Mouse (Mus musculus): ENCODE results near the gene Lpin2. TPM values are rescaled to one million over a fixed set of nuclear protein-coding genes. Genes with fewer than 3 reads are reported as not detected.

Lpin2 gene
- total RNA-seq, 2 experiments from 2014 or later: 26.1 to 26.4 TPM

- ATAC-seq (replicated peaks; ENCODE audit: poor library complexity): no peak
Measured at GRCm38 (mm10) chr17:71227128-71227895, 45.0 kb downstream of the Lpin2 start.

GRCm38 (mm10) chr17:71228651-71229050 lies 46.3 kb downstream of the Lpin2 start:
- no peak for ATAC-seq (replicated peaks; ENCODE audit: poor library complexity)

- ATAC-seq (replicated peaks; ENCODE audit: poor library complexity): peak; percentile 21; the same call in 1 of the 2 replicates
Measured at GRCm38 (mm10) chr17:71230108-71230709, 47.8 kb downstream of the Lpin2 start.

- ATAC-seq (replicated peaks; ENCODE audit: poor library complexity): no peak; the same call in 1 of the 2 replicates
Measured at GRCm38 (mm10) chr17:71231998-71232397, 49.6 kb downstream of the Lpin2 start.

GRCm38 (mm10) chr17:71233210-71233609 lies 50.9 kb downstream of the Lpin2 start:
- ATAC-seq (replicated peaks; ENCODE audit: poor library complexity): no peak

- no peak for ATAC-seq (replicated peaks; ENCODE audit: poor library complexity)
Measured at GRCm38 (mm10) chr17:71234041-71234594, 51.8 kb downstream of the Lpin2 start.

GRCm38 (mm10) chr17:71235229-71235958 lies 53.0 kb downstream of the Lpin2 start:
- ATAC-seq (replicated peaks; ENCODE audit: poor library complexity): peak; percentile 91

- ATAC-seq (replicated peaks; ENCODE audit: poor library complexity): peak; percentile 30; the same call in 1 of the 2 replicates
Measured at GRCm38 (mm10) chr17:71238494-71238893, 56.1 kb downstream of the Lpin2 start.

- no peak for ATAC-seq (replicated peaks; ENCODE audit: poor library complexity)
Measured at GRCm38 (mm10) chr17:71240811-71241210, 58.5 kb downstream of the Lpin2 start.

GRCm38 (mm10) chr17:71242666-71243065 lies 60.3 kb downstream of the Lpin2 start:
- no peak for ATAC-seq (replicated peaks; ENCODE audit: poor library complexity)

GRCm38 (mm10) chr17:71245133-71245532 lies 62.8 kb downstream of the Lpin2 start:
- ATAC-seq (replicated peaks; ENCODE audit: poor library complexity): no peak

- no peak for ATAC-seq (replicated peaks; ENCODE audit: poor library complexity)
Measured at GRCm38 (mm10) chr17:71246022-71246421, 63.7 kb downstream of the Lpin2 start.

- no peak for ATAC-seq (replicated peaks; ENCODE audit: poor library complexity)
Measured at GRCm38 (mm10) chr17:71248963-71249362, 66.6 kb downstream of the Lpin2 start.

- ATAC-seq (replicated peaks; ENCODE audit: poor library complexity): no peak
Measured at GRCm38 (mm10) chr17:71250046-71250445, 67.7 kb downstream of the Lpin2 start.

- ATAC-seq (replicated peaks; ENCODE audit: poor library complexity): peak; percentile 12; the same call in 1 of the 2 replicates
Measured at GRCm38 (mm10) chr17:71250819-71251600, 68.7 kb downstream of the Lpin2 start.

GRCm38 (mm10) chr17:71251601-71252001 lies 69.2 kb downstream of the Lpin2 start:
- 0 out of 2 replicates have a peak, but pooled peaks have one; percentile 2 for ATAC-seq (replicated peaks; ENCODE audit: poor library complexity)

- no peak for ATAC-seq (replicated peaks; ENCODE audit: poor library complexity)
Measured at GRCm38 (mm10) chr17:71252101-71252500, 69.7 kb downstream of the Lpin2 start.

- ATAC-seq (replicated peaks; ENCODE audit: poor library complexity): no peak
Measured at GRCm38 (mm10) chr17:71253391-71253790, 71.0 kb downstream of the Lpin2 start.

GRCm38 (mm10) chr17:71254106-71254505 lies 71.7 kb downstream of the Lpin2 start:
- ATAC-seq (replicated peaks; ENCODE audit: poor library complexity): no peak

GRCm38 (mm10) chr17:71254736-71255135 lies 72.4 kb downstream of the Lpin2 start:
- 0 out of 2 replicates have a peak, but pooled peaks have one; percentile 17 for ATAC-seq (replicated peaks; ENCODE audit: poor library complexity)
